Mouse (Mus musculus) kidney, postnatal 14 days (tissue): Measurements from ENCODE around the gene Jmjd4.

Experiments used
- DNase-seq: peaks from one replicate; pipeline ENCODE4 v3.0.0; 2022; ENCODE audit warnings: mixed read lengths

Jmjd4 gene

DNA sequence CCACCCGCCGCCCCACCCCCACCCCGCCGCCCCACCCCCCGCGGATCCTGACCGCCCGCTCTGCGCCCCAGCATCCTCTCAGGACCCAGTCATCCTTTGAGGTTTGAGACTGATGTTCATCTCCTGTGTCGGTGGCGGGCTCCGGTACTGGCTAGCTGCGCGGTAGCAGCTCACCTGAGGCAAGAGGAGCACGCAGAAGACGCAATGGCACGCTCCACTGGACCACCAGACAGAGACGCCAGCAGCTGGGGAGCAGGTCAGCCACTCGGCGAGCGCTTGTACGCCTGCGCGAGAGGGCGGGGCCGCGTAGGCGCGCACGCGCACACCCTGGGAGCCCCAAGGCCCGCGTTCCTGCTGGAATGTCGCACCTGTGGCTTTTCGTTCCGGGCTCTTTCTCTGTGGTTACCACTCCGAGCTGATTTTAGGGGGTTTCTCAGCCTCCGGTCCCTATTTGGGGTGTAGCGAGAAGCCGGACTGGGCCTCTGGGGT lies at the start of gene Jmjd4:
TSS of gene Jmjd4 (plus strand) at position 305 of the 489 bp plus-strand sequence.
- DNase-seq = peak; percentile 95

DNA sequence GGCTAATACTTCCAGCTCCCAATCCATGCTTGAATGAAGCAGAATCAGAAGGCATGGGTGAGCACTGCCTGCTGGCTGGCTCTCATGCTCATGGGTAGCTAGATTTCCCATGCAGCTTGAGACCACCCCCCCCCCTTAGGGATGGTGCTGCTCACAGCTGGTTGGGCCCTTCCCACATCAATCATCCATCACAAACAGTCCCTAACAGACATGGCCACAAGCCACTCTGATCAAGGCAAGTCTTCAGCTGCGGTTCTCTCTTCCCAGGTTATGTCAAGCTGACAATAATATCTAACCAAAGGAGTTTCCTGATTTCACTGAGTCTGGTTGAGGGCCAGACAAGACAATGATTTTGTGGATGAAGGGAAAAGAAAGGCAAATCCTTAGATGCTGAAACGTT lies 49.0 kb upstream of the Jmjd4 start:
- no peak for DNase-seq

DNA sequence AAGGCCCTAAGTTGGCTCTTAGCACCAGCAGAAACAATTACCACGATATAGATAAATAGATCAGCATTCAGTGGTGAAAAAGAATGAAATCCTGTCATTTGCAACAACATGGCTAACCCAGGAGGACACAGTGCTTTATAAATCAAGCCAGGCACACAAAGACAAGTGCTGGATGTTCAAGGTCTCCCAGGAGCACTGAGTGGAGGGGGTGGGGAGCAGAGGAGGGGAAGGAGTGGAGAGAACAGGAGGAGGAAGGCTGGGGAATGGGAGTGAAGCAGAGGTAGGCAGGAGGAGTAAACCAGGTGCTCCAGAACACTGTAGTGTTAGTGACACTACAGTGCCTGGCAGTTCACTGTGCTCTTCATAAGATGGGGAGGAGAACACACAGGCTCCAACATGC lies 44.1 kb upstream of the Jmjd4 start:
- DNase-seq = no peak

DNA sequence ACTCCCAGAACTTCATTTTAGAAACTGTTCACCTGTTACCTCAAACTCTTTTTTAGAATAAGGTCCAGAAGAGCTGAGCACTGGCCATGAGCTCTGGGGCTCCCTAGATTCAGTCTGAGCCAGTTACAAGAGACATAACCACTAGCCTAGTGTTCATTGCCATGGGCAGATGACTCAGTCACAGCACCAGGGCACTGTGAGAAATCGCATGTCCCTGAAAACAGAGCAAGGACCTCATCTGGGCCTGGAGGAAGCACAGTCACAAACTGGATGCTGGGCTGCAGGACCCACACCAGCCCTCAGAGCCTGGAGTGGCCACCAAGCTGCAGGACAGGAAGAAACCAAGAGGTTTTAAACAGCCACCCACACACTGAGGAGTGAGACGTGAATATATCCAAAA lies 39.0 kb upstream of the Jmjd4 start:
- no peak for DNase-seq

DNA sequence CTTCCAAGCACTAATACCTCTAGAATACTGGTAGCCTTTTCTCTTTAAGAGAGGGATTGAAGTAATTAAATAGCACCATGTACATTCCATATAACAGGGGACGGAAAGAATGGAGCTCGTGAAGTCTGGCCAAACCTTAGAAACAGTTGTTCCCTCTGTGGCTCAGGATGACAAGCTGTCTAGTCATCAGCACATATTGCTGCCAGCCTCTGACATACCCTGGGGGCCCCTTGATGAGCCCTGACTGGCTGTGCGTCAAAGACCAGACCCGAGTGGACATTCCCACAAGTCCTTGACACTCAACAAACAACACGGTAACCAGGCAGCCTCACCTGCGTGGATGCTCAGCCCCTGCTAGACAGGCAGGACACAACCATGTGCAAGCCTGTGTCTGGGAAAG lies 37.8 kb upstream of the Jmjd4 start:
- no peak for DNase-seq

DNA sequence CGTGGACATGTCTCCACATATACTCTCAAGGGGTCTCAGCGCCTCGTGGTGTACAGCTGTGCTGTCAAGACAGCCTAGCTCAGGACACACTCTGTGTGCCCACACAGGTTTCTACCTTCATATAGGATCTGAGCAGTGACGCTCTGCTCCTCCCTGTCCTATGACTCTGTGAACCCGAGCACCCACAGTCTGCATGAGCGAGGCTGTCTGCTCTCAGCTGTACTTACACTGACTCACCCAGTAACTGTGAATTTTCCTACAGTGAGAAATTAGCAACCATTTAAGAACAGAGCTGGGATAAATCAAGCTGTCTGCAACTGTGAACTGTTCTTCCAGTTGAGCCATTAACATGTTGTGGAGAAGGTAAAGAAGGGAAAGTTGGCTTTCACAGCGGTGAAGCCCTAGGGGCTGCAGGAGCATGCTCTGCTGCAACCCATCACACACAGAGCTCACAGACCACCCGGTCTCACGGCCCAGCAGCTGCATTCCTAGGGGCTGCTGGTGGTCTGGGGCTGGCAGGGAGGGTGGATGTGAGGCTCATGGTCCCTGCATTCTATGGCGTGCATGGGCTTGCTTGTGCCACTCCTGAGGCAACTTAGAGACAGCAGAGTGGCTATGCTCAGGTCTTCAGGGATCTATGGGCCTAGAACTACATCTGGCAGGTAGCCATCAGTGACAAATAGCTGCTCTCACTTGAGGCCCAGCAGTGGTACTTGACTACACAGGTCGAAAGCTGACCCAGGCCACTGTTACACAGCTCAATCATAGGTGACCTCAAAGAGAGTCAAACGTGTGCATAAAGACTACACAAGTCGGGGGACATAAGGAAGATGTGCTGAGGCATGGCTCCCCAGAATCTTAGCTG lies 36.6 kb upstream of the Jmjd4 start:
- no peak for DNase-seq

DNA sequence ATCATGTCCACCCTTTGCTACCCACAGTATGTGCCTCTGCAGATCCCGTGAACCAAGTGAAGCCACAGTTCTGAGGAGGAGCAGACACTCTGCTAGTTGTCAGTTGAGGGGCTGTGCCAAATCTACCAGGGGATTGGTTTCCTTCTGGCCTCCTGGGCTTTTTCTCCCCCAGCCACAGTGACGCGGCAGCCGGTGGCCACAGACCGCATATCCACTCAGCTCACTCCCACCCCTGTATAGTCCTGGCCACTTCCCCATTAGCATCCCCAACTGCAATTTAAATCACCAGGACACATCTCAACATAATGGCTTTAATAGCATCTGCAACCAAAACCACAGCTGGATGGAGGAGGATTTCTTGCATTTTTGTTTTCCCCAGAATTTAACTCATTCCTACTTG lies 31.1 kb upstream of the Jmjd4 start:
- DNase-seq = no peak

DNA sequence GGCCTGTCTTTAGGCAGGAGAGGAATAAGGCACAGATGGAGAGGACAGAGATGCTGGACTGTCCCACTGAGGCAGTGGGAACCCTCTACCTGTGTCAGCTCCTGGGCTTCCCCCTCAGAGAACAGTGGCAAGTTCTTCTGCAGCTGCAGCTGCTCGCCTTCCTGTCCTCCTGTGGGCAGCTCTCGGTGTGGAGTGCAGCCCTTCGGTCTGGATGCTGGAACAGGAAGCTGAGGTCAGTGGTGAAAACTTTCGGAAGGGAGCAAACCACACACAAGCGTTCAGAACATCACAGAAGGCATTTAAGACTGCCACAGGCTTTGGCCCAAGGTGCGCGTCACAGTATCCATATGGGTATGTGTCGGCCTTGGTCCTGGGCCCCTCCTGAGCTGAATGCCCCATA lies 28.4 kb upstream of the Jmjd4 start:
- DNase-seq = peak; percentile 34

DNA sequence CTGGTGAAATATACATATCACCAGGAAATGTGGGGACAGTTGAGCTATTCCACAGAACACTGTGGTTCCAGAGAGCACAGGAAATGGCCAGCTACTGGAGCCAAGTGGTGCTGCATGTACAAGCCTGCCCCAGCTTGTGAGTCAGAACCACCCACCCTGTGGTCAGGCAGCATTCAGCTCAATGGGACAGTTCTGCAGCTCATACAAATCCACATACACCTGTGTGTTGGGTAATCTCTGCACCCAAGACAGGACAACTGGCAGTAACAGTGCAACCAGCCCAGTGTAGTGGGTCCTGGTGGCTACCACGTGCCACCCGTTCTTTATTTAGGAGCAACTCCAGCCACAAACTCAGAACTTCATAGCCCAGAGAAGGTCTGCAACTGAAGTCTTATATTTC lies 27.9 kb upstream of the Jmjd4 start:
- peak; percentile 36 for DNase-seq

DNA sequence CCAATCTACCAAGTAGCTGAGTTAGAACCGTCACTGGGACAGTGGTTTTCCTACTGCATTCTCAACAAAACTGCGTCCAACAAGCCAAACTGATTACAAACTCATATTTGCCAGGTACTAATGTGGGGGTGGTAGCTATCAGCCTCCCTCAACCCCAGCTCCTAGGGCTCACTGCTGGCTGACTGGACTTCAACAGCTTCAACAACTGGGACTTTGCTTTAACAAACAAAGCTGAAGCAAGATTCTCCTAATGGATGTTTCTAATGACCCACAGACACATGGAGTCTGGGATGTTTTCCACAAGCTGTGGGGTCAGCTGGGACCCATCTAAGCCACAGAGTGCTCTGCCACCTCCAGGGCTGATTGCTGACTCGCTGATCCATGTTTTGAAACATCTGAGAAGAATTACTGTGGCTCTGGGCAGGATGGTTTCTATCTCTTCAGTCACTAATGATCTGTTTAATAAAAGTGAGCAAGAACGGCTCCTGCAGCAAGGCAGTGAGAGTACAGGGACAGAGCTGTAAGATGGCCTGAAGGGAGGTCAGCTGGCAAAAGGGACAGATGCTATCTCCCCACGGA lies 26.7 kb upstream of the Jmjd4 start:
- no peak for DNase-seq

DNA sequence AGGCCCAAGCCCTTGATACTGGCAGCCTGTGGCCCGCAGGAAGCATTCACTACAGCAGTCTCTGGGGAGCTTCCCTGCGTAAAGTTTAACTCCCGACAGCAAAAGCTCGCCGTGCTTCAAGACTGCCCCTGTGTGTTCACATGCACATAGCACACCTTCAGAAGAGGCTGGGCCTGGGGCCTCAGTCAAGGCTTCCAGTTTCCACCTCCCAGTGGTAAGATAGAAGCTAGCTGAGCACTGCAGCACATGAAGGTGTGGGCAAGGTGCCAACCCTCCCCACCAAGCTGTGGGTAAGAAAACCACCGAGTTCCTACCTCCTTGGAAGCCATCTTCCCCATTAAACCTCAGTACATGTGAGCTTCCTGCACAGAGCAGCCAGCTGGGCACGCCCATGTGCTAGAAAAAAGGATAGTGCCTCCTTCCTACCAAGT lies 24.2 kb upstream of the Jmjd4 start:
- no peak for DNase-seq

DNA sequence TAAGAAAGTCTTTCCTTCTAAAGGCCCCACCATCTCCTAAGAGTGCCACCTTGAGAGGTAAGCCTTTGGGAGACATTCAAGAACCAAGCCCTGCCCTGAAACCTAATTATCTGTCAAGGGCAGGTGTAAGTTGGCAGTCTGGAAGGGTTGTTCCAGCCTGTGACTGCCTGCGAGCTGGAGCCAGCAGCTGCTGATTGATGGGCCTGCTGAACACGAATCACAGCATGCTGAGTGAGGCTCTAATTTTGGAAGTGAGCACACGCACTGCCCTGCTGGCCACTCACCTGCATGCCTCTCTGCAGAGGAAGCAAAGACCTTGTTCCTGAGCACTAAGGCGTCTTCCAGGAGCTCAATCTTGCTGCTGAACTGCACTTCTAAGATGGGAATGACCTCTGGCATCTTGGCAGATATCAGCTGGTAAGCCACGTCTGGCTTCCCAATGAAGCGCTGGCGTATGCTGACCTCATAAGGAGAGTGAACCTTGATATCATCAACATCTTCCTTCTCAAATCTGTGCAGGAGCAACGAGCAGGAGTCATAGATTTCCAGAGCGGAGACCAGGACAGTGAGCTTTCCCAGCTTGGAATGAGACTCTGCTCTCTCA lies 21.7 kb upstream of the Jmjd4 start:
- no peak for DNase-seq

DNA sequence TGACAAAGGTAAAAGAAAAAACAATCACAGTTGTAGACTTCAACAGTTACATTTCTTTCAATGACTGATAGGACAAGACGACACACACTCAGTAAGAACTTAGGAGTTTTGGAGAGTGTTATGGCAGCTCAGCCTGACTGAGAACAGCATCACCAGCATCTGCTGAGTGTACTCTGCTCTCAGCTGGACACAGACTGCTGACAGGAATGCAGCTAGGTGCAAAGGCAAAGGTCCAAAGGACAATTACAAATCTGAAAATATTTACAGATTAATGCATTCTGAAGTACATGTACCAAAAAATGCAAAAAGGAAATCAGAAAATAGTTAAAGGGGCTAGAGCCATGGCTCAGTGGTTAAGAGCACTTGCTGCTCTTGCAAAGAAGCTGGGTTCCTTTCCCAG lies 19.9 kb upstream of the Jmjd4 start:
- no peak for DNase-seq

DNA sequence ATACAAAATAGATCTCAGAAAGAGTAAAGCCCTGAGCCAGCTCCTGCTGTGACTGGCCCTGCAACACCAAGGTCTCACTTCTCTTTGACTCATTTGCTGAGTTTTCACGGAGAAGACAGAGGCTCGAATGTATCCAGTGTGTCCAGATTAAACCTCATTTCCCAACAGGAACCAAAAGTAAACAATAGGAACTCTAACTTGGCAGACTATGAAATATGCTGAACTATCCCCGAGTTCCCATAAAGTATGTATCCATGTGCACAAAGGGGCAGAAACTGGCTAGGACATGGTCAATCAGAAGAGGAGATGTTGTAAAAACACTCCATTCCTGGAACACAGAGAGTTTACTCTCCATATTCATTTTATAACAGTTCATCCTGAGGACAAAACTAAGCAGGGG lies 17.6 kb upstream of the Jmjd4 start:
- DNase-seq = no peak

DNA sequence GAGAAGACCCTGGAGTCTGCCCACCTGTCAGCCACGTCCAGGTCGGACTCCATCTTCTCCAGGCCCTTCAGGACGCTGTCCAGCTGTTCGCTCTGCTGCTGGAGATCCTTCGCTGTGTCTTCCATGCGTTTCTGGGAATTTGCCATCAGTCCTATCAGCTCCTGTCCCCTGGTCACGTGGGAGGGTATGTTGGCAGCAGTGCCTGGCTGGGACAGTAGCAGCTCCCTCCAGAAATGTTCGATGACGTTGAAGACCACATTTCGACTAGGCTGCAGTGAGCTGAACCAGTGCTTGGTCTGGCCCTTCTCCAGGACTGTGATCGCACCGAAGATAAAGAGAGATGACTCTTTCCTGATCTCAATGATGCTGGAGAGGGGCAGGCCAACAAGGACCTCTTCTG lies 11.9 kb upstream of the Jmjd4 start:
- DNase-seq = no peak

DNA sequence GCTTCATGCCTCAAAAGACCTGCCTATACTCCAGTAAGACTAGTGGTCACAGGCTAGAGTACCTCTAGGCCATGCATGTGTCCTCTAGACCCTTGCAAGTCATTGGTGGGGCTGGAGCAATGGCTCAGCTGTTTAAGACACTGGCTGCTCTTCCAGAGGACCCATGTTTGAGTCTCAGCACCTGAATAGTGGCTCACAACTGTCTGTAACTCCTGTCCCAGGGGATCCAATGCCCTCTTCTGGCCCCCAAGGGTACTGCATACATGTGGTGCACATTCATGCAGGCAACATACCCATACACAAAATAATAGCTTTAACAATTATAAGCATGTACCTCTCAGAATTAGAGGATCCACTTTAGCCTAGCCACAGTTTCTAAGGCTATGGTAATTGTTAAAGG lies 6.7 kb upstream of the Jmjd4 start:
- no peak for DNase-seq

DNA sequence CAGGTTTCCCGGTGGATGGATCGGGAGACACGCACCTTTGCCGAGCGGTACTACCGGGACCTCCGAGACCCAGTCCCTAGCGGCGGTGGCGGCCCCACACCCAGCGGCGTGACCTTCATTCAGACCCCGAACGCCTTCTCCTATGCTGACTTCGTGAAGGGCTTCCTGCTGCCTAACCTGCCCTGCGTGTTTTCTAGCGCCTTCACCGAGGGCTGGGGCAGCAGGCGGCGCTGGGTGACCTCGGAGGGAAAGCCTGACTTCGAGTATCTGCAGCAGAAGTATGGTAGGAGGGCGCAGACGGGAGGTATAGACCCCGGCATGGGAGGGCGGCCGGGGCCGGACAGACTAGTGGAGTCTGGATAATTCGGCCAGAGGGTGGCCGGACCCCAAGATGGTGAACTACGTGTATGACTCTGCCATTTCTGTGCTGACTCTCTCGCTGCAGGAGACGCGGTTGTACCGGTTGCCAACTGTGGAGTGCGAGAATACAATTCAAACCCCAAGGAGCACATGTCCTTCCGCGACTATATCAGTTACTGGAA lies 456 bp downstream of the Jmjd4 start:
- no peak for DNase-seq

DNA sequence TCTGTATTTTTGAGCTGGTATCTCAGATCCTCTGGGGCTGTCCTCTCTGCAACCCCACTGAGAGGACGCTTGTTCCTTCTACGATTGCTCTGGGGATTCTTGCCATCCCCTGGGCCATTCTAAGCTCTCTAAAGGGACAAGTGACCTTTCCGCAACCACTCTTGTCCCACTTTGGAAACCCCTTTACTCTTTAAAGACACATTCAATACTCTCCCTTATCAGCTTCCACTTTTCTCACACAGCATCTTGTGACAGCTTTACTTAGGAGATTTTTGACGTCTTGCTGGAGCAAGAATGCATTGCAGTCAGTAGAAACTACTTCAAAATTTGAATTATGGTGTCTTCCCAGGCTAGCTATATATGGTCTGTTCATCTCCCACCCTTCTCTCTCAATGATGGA lies 1.2 kb downstream of the Jmjd4 start, which contains the start of gene Snap47:
TSS of gene Snap47 (minus strand) at position 101 of the 400 bp plus-strand sequence.
- no peak for DNase-seq

DNA sequence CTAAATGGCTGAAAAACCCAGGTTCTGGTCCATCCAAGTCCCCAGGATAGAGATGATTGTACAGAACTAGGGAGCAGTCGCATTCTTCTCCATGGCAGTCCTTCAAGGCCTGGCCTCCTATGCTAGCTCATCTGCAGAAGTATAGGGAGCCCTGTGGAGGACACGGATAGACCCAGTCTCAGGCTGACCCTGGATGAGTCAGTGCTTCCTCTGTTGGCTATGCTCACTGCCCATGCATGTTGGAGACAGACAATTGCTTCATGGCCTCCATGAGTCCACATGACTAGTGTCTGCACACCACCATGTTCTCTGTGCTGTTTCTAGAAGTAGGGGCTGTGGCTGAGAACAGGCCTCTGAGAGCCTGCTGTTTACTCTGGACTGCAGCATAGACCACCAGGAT lies 6.5 kb downstream of the Jmjd4 start:
- DNase-seq = no peak

DNA sequence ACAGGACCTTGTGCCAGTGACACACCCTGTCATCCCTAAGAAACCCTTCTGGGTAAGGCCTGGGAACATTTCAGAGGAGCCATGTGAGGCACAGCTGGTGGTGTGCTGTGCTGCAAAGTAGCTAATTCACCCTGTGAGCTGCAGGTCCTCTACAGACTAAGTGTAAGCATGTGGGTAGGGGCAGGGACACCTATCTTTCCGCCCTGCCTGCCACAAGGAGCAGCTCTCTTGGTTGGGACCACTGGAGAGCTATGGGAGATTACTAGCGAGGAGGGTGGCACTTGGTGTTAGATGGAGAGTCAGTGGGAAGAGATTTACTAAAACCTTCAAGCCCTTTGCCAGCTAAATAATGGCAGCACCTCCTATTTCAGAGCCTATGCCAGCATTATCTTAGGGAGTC lies 7.0 kb downstream of the Jmjd4 start:
- DNase-seq = no peak

DNA sequence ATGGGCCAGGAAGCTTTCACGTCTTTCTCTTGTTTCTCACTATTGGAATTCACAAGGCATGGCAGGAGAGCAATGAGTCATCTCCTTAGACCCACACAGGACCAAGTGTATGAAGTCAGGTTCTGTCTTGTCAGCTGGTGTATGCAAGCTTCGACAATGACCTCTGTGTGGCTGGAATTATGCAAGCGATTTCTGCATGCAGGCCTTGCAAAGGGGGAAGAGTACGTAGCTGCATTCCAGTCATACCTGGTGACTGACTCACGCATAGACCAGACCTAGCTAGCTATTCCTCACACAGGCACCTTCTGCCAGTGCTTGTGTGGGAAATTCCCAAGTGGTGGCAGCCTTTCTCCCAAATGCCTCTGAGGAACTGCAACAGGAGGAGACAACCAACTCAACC lies 9.1 kb downstream of the Jmjd4 start:
- DNase-seq = peak; percentile 87

DNA sequence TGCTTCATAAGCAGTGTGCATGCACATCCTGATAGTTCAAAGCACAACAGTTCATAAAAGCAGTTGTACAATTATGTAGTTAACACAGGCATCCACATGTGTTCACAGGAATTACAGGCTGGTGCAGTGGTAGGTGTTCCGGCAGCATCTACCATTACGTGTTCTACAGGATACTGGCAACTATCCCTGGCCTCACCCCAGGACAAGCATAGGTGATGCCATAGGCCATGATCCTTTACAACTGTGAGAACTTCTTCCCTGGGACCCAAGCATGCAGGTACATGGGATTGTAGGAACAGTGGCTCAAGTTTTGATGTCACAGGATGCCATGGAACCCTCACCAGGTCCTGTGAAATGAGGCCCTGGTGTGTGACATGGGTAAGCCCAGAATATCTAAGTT lies 10.6 kb downstream of the Jmjd4 start:
- DNase-seq = no peak

DNA sequence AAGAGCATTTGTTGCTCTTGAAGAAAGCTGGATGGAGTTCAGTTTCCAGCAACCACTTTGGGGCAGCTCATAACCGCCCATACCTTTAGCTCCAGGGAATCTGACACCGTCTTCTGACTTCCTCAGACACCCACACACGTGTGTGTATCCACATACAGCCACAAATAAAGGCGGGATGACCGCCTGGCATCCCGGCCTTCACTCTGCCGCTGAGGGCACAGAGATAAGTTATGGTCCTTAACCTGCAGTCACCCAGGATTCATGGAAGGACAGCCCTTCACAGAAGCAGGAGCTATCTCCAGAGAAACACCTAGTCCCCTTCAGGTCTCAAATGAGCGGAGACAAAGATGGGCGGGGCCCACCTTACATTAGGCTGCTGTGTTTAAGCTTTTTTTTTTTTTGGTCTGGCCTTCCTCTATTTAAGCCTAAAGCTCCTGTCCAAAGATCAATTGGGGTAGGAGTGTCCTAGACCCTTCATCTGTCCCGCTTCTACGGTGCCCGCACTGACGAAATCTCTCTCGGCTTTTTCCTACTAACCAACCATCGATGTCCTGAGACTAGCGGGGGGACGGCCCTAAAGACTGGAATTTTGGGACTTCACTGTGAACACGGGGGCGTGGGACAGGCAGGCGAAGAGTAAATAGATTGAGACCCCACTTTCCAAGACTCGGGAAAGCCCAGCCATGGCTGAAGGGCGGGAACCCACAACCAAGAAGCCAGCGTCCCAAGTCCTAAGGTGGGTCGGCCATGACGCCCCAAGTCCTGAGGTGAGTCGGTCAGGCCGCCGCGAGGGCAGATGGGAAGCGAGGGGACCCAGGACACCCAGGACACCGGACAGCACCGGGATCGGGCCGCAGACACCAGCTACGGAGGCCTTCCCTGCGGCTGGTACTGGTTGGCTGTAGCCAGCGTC lies 21.8 kb downstream of the Jmjd4 start:
- no peak for DNase-seq
